Mouse (Mus musculus): Measurements from ENCODE around the gene Otop2.

Otop2 gene

GRCm38 (mm10) chr11:115377854-115378253 is 70.9 kb downstream of the Otop2 start:
- no peak for DNase-seq (ENCODE audit: low read depth, low spot score)

GRCm38 (mm10) chr11:115381276-115381675 is 74.3 kb downstream of the Otop2 start:
- no peak for DNase-seq (ENCODE audit: low read depth, low spot score)
